Mouse (Mus musculus): ENCODE results near the gene Hsbp1. TPM values are rescaled to one million over a fixed set of nuclear protein-coding genes. Genes with fewer than 3 reads are reported as not detected.
A peak's percentile ranks its signal among the peaks of the same experiment; 100 is the strongest.
"Not testable (repeated sequence)": the region's sequence is repeated elsewhere in the genome, so short reads cannot be mapped to it uniquely, and the experiment has no call there.

The Hsbp1 gene
- 276 and 298 TPM in 2 replicates for polyA plus RNA-seq (2014; fragmentation: Nextera tagmentation; extraction: Ambion mirVana)

- peak within 1 kb of the TSS; percentile 42; the same call in 1 of the 2 replicates for H3K27ac ChIP-seq (ENCODE audit: low read depth, low read length)
Measured at GRCm38 (mm10) chr8:119344190-119344856, at the start of gene Hsbp1. Gene Hsbp1, plus strand, starts transcription at chr8:119344488.

GRCm38 (mm10) chr8:119295477-119295876 lies 48.8 kb upstream of the Hsbp1 start:
- Histone ChIP-seq H3K4me3 (ENCODE audit: low read depth, low read length) (no peak overlapping the region), H3K27me3 (ENCODE audit: control insufficient read depth, insufficient read depth, low read length) (no peaks in the 10 kb centered on the region), H3K4me2 (no peak overlapping the region), H3K9ac (ENCODE audit: low read depth, low read length) (no peak overlapping the region), H3K9me3 (replicated peaks; ENCODE audit: control insufficient read depth, low read length) (0 out of 2 replicates have a peak, but pooled peaks cover 2% of the 10 kb centered on the region), H3K36me3 (ENCODE audit: control insufficient read depth, insufficient read depth, low read length) (no peaks in the 10 kb centered on the region), H3K4me1 (ENCODE audit: control insufficient read depth, insufficient read depth, low read length) (no peaks in the 10 kb centered on the region), H3K27ac (ENCODE audit: low read depth, low read length) (no peak overlapping the region)
- WGBS (ENCODE audit: insufficient replicate concordance): 76% methylated on average over 13 of the region's 13 CpGs
- no peak for ATAC-seq (replicated peaks; ENCODE audit: insufficient number of reproducible peaks, low FRiP score, low TSS enrichment)

More at GRCm38 (mm10) chr8:119344190-119344856, at the start of gene Hsbp1:
- Histone ChIP-seq H3K36me3 (ENCODE audit: control insufficient read depth, insufficient read depth, low read length) (peaks cover 18% of the 10 kb centered on the region), H3K4me2 (peak within 1 kb of the TSS; percentile 84), H3K9me3 (replicated peaks; ENCODE audit: control insufficient read depth, low read length) (peaks cover 6% of the 10 kb centered on the region; the same call in 1 of the 2 replicates), H3K9ac (ENCODE audit: low read depth, low read length) (peak within 1 kb of the TSS; percentile 97), H3K27me3 (ENCODE audit: control insufficient read depth, insufficient read depth, low read length) (no peaks in the 10 kb centered on the region; the same call in 1 of the 2 replicates), H3K4me1 (ENCODE audit: control insufficient read depth, insufficient read depth, low read length) (peaks cover 5% of the 10 kb centered on the region), H3K4me3 (ENCODE audit: low read depth, low read length) (peak within 1 kb of the TSS; percentile 92)
- 3% methylated on average over 52 of the region's 52 CpGs for WGBS (ENCODE audit: insufficient replicate concordance)
- ATAC-seq (replicated peaks; ENCODE audit: insufficient number of reproducible peaks, low FRiP score, low TSS enrichment): peak; percentile 98

GRCm38 (mm10) chr8:119297752-119298151 lies 46.5 kb upstream of the Hsbp1 start:
- not testable (repeated sequence) for H3K4me1 ChIP-seq (ENCODE audit: control insufficient read depth, insufficient read depth, low read length); H3K27ac ChIP-seq (ENCODE audit: low read depth, low read length); H3K9me3 ChIP-seq (replicated peaks; ENCODE audit: control insufficient read depth, low read length); ATAC-seq (replicated peaks; ENCODE audit: insufficient number of reproducible peaks, low FRiP score, low TSS enrichment); H3K27me3 ChIP-seq (ENCODE audit: control insufficient read depth, insufficient read depth, low read length); H3K9ac ChIP-seq (ENCODE audit: low read depth, low read length); H3K4me2 ChIP-seq; H3K36me3 ChIP-seq (ENCODE audit: control insufficient read depth, insufficient read depth, low read length); H3K4me3 ChIP-seq (ENCODE audit: low read depth, low read length)
- 29% methylated on average over 3 of the region's 3 CpGs for WGBS (ENCODE audit: insufficient replicate concordance)

GRCm38 (mm10) chr8:119300335-119300734 lies 44.0 kb upstream of the Hsbp1 start:
- Histone ChIP-seq H3K27ac (ENCODE audit: low read depth, low read length) (no peak overlapping the region), H3K4me1 (ENCODE audit: control insufficient read depth, insufficient read depth, low read length) (no peaks in the 10 kb centered on the region), H3K4me3 (ENCODE audit: low read depth, low read length) (no peak overlapping the region), H3K27me3 (ENCODE audit: control insufficient read depth, insufficient read depth, low read length) (no peaks in the 10 kb centered on the region), H3K36me3 (ENCODE audit: control insufficient read depth, insufficient read depth, low read length) (no peaks in the 10 kb centered on the region), H3K9ac (ENCODE audit: low read depth, low read length) (no peak overlapping the region), H3K9me3 (replicated peaks; ENCODE audit: control insufficient read depth, low read length) (no peaks in the 10 kb centered on the region), H3K4me2 (no peak overlapping the region)
- WGBS (ENCODE audit: insufficient replicate concordance): 78% methylated on average over 5 of the region's 5 CpGs
- ATAC-seq (replicated peaks; ENCODE audit: insufficient number of reproducible peaks, low FRiP score, low TSS enrichment): no peak

GRCm38 (mm10) chr8:119304196-119304595 lies 40.1 kb upstream of the Hsbp1 start:
- Histone ChIP-seq H3K9me3 (replicated peaks; ENCODE audit: control insufficient read depth, low read length) (no peaks in the 10 kb centered on the region), H3K27ac (ENCODE audit: low read depth, low read length) (no peak overlapping the region), H3K36me3 (ENCODE audit: control insufficient read depth, insufficient read depth, low read length) (no peaks in the 10 kb centered on the region), H3K4me2 (no peak overlapping the region), H3K4me1 (ENCODE audit: control insufficient read depth, insufficient read depth, low read length) (no peaks in the 10 kb centered on the region), H3K9ac (ENCODE audit: low read depth, low read length) (no peak overlapping the region), H3K27me3 (ENCODE audit: control insufficient read depth, insufficient read depth, low read length) (no peaks in the 10 kb centered on the region), H3K4me3 (ENCODE audit: low read depth, low read length) (no peak overlapping the region)
- WGBS (ENCODE audit: insufficient replicate concordance): 79% methylated on average over 8 of the region's 8 CpGs
- no peak for ATAC-seq (replicated peaks; ENCODE audit: insufficient number of reproducible peaks, low FRiP score, low TSS enrichment)

GRCm38 (mm10) chr8:119311412-119311811 lies 32.9 kb upstream of the Hsbp1 start:
- H3K9me3 ChIP-seq (replicated peaks; ENCODE audit: control insufficient read depth, low read length): no peaks in the 10 kb centered on the region
- no peaks in the 10 kb centered on the region for H3K4me1 ChIP-seq (ENCODE audit: control insufficient read depth, insufficient read depth, low read length)
- H3K27ac ChIP-seq (ENCODE audit: low read depth, low read length): no peak overlapping the region
- WGBS (ENCODE audit: insufficient replicate concordance): 25% methylated on average over 3 of the region's 3 CpGs
- H3K4me2 ChIP-seq: no peak overlapping the region
- H3K36me3 ChIP-seq (ENCODE audit: control insufficient read depth, insufficient read depth, low read length): 0 out of 2 replicates have a peak, but pooled peaks cover 2% of the 10 kb centered on the region
- no peaks in the 10 kb centered on the region for H3K27me3 ChIP-seq (ENCODE audit: control insufficient read depth, insufficient read depth, low read length)
- H3K4me3 ChIP-seq (ENCODE audit: low read depth, low read length): no peak overlapping the region
- H3K9ac ChIP-seq (ENCODE audit: low read depth, low read length): no peak overlapping the region
- ATAC-seq (replicated peaks; ENCODE audit: insufficient number of reproducible peaks, low FRiP score, low TSS enrichment): no peak

- Histone ChIP-seq H3K4me2 (no peak overlapping the region), H3K36me3 (ENCODE audit: control insufficient read depth, insufficient read depth, low read length) (no peaks in the 10 kb centered on the region), H3K27me3 (ENCODE audit: control insufficient read depth, insufficient read depth, low read length) (no peaks in the 10 kb centered on the region), H3K9me3 (replicated peaks; ENCODE audit: control insufficient read depth, low read length) (0 out of 2 replicates have a peak, but pooled peaks cover 2% of the 10 kb centered on the region), H3K4me1 (ENCODE audit: control insufficient read depth, insufficient read depth, low read length) (no peaks in the 10 kb centered on the region), H3K9ac (ENCODE audit: low read depth, low read length) (no peak overlapping the region), H3K27ac (ENCODE audit: low read depth, low read length) (no peak overlapping the region), H3K4me3 (ENCODE audit: low read depth, low read length) (no peak overlapping the region)
- WGBS (ENCODE audit: insufficient replicate concordance): 55% methylated on average over 6 of the region's 6 CpGs
- no peak for ATAC-seq (replicated peaks; ENCODE audit: insufficient number of reproducible peaks, low FRiP score, low TSS enrichment)
Measured at GRCm38 (mm10) chr8:119323215-119323614, 21.1 kb upstream of the Hsbp1 start.

- WGBS (ENCODE audit: insufficient replicate concordance): 75% methylated on average over 4 of the region's 4 CpGs
- H3K36me3 ChIP-seq (ENCODE audit: control insufficient read depth, insufficient read depth, low read length): no peaks in the 10 kb centered on the region
- H3K9me3 ChIP-seq (replicated peaks; ENCODE audit: control insufficient read depth, low read length): peaks cover 6% of the 10 kb centered on the region; the same call in 1 of the 2 replicates
- no peak overlapping the region for H3K27ac ChIP-seq (ENCODE audit: low read depth, low read length)
- ATAC-seq (replicated peaks; ENCODE audit: insufficient number of reproducible peaks, low FRiP score, low TSS enrichment): no peak
- H3K4me1 ChIP-seq (ENCODE audit: control insufficient read depth, insufficient read depth, low read length): no peaks in the 10 kb centered on the region
- H3K4me3 ChIP-seq (ENCODE audit: low read depth, low read length): no peak overlapping the region
- no peak overlapping the region for H3K4me2 ChIP-seq
- H3K9ac ChIP-seq (ENCODE audit: low read depth, low read length): no peak overlapping the region
- no peaks in the 10 kb centered on the region; the same call in 1 of the 2 replicates for H3K27me3 ChIP-seq (ENCODE audit: control insufficient read depth, insufficient read depth, low read length)
Measured at GRCm38 (mm10) chr8:119339546-119339945, 4.7 kb upstream of the Hsbp1 start.

Data from heart, embryonic 11.5 days (tissue).